Mouse (Mus musculus) stomach, postnatal 0 days (tissue): ENCODE measurements at regions not wholly inside any gene's neighbourhood (a gene's known extent, or its start where the extent isn't known, plus 50 kb on each side); places are given as distances from the start of the nearest gene placed in this dataset.

Experiments used
- CTCF ChIP-seq: IDR thresholded peaks from 2 replicates; pipeline ENCODE4 v1.5.1; 2016; ENCODE audit warnings: antibody characterized with exemption, low read depth, mild to moderate bottlenecking, moderate library complexity
- EP300 ChIP-seq: optimal IDR thresholded peaks from 2 replicates; pipeline ENCODE3; 2016; ENCODE audit warnings: antibody characterized with exemption

- TF ChIP-seq CTCF (no peak), EP300 (no peak)
These were observed 124.5 kb upstream of the Dkk2 start for GRCm38 (mm10) chr3:131960636-131961035.
